Mouse (Mus musculus) brain, embryonic 14.5 days (tissue): ENCODE data around the gene Bend6.

Source experiments
- CTCF ChIP-seq: fragments of 200-500 bp; IDR thresholded peaks from 2 replicates; pipeline ENCODE4 v1.5.1; 2012; ENCODE audit warnings: inconsistent platforms, mild to moderate bottlenecking, moderate library complexity, borderline replicate concordance; ENCODE audit not compliant: insufficient read depth, insufficient read length; ENCODE audit errors: extremely low read depth
- POLR2A ChIP-seq: fragments of 200-500 bp; IDR thresholded peaks from 2 replicates; pipeline ENCODE4 v1.6.1; 2012; ENCODE audit warnings: mild to moderate bottlenecking, inconsistent platforms, borderline replicate concordance; ENCODE audit not compliant: poor library complexity, insufficient read depth, insufficient read length, severe bottlenecking; ENCODE audit errors: extremely low read depth

GRCm38 (mm10) chr1:33932196-33932595 is 24.6 kb upstream of the Bend6 start:
- TF ChIP-seq CTCF, result no peak
- TF ChIP-seq POLR2A, result no peak
